Mouse (Mus musculus): ENCODE measurements around the gene S100a14. TPM values are rescaled to one million over a fixed set of nuclear protein-coding genes. Genes with fewer than 3 reads are reported as not detected.

Gene S100a14
- total and polyA plus RNA-seq, 2 experiments, result not detected

DNA sequence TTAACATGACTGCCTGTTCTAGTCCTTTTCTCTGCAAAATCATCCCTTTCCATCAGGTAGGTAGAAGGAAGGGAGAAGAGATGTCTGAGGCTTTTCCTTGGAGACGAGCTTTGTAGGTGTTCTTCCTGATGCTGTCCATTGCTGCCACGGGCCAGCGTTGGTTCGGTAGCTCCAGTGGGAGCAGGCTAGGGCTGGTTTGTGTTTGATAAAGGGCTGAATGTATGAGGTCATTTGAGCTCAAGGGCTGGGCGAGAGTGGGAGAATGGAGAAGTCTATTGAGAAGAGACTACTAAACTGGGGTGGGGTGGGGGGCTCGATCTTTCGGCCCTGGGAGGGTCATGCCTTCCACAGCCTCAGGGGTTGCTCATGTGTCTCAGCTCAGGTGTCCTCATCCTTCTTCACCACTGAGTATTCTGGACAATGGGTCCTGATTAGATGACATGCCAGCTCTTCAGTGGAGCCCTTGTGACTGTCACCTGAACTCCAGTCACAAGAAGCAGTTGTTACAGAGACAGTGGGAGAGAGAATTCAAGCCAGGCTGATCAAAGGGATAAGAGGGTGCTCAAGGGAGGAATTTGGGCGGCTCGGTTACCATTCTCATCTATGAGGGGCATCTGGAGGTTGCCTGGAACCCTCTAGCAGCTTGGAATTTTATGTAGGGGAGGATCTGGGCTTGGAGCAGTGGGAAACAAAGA, 13.6 kb upstream of the S100a14 start:
- peak overlapping the region; percentile 91 for H3K27ac ChIP-seq (replicated peaks; ENCODE audit: insufficient read depth, low read depth, low read length)
- no peak overlapping the region; the same call in 1 of the 2 replicates for H3K4me3 ChIP-seq (ENCODE audit: insufficient read depth, low read depth, low read length)
- WGBS, result 86% methylated on average over 9 of the region's 9 CpGs
- H3K4me1 ChIP-seq (ENCODE audit: control insufficient read depth, insufficient read depth, low read length), result peaks cover 15% of the 10 kb centered on the region
- peak overlapping the region; percentile 78 for H3K9ac ChIP-seq (ENCODE audit: low read depth, low read length)
- peaks cover 3% of the 10 kb centered on the region; the same call in 1 of the 2 replicates for H3K36me3 ChIP-seq (ENCODE audit: control insufficient read depth, insufficient read depth, low read length)
- H3K27me3 ChIP-seq (ENCODE audit: control insufficient read depth, insufficient read depth, low read length), result no peaks in the 10 kb centered on the region
- DNase-seq (ENCODE audit: extremely low read depth, low read depth, low spot score), result no peak
- TF ChIP-seq POLR2A (IDR thresholded peaks at IDR 0.05; ENCODE audit: extremely low read depth, insufficient read depth, low read length) (no peak), CTCF (IDR thresholded peaks at IDR 0.05; ENCODE audit: low read depth, low read length) (no peak)
- no peaks in the 10 kb centered on the region; the same call in 1 of the 2 replicates for H3K79me2 ChIP-seq (ENCODE audit: control insufficient read depth, insufficient read depth, low read length)

DNA sequence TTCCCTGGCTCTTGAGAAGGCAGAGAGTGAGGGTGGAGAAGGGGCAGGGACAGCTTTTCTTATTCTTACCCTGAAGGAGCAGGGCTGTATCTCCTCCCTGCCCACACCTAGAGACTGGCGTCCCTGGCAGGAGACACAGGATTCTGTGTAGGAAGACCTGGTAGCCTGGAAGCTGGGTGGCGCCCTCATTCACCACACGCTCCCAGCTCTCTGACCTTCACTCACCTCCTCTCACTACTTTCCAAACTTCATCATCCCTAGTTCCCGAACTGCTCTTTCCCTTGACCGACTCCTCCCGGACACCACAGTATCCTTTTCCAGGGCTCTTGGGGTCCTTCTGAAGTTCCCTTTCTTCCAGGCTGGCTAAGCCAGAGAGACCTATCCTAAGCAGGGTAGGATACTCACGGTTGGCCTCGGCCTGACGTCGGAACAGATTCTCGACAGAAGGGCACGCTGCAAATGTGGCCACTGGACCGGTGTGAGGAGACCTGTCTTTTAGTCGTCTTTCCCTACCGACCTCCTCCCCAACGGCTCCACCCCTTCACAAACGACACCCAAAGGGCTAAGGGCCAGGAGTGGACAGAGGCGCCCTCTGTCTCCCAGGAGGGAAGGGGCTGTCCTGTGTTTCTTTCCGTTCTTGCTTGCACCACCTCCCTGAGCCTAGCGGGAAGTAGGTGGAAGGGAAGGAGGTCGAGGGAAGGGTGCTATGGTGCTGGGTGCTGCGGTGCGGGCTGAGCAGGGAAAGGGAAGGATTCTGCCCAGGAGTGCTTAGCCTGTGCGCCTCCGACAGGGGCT, 12.7 kb upstream of the S100a14 start, which contains the start of the genes S100a1 and S100a13:
S100a1 (minus strand) TSS at position 597 of the 795 bp plus-strand sequence.
S100a13 (plus strand) TSS at position 640 of the 795 bp plus-strand sequence.
- Histone ChIP-seq H3K36me3 (ENCODE audit: control insufficient read depth, insufficient read depth, low read length) (peaks cover 3% of the 10 kb centered on the region), H3K27ac (replicated peaks; ENCODE audit: insufficient read depth, low read depth, low read length) (peak within 1 kb of the TSS; percentile 91), H3K27me3 (ENCODE audit: control insufficient read depth, insufficient read depth, low read length) (no peaks in the 10 kb centered on the region), H3K4me3 (ENCODE audit: insufficient read depth, low read depth, low read length) (peak within 1 kb of the TSS; percentile 53), H3K4me1 (ENCODE audit: control insufficient read depth, insufficient read depth, low read length) (peaks cover 14% of the 10 kb centered on the region), H3K9ac (ENCODE audit: low read depth, low read length) (peak within 1 kb of the TSS; percentile 78), H3K79me2 (ENCODE audit: control insufficient read depth, insufficient read depth, low read length) (no peaks in the 10 kb centered on the region; the same call in 1 of the 2 replicates)
- TF ChIP-seq POLR2A (IDR thresholded peaks at IDR 0.05; ENCODE audit: extremely low read depth, insufficient read depth, low read length) (0 out of 2 replicates have a peak, but pooled peaks have one; percentile 49), CTCF (IDR thresholded peaks at IDR 0.05; ENCODE audit: low read depth, low read length) (peak; percentile 67)
- peak; percentile 89 for DNase-seq (ENCODE audit: extremely low read depth, low read depth, low spot score)
- under 1% methylated on average over 25 of the region's 25 CpGs for WGBS

DNA sequence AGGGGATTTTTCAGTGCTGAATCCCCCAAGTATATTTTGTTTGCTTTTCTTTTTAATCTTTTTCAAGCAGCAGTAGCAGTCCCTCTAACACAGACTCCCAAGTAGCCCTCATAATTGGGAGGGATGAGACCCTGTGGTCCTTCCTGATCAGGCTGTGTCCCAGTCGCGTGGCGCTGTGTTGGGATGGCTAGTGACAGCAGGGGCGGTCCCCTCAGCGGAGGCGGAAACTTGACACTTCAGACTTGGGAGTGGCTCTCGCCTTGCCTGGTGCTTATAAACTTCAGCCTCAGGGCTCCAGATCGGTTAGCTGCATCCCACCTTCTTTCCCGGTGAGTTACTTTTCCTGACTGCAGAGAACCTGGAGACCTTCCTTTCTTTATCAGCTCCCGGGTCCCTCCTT, 12.0 kb upstream of the S100a14 start:
- Histone ChIP-seq H3K4me3 (ENCODE audit: insufficient read depth, low read depth, low read length) (peak overlapping the region; percentile 53), H3K4me1 (ENCODE audit: control insufficient read depth, insufficient read depth, low read length) (peaks cover 14% of the 10 kb centered on the region), H3K27me3 (ENCODE audit: control insufficient read depth, insufficient read depth, low read length) (no peaks in the 10 kb centered on the region), H3K9ac (ENCODE audit: low read depth, low read length) (peak overlapping the region; percentile 61), H3K36me3 (ENCODE audit: control insufficient read depth, insufficient read depth, low read length) (peaks cover 5% of the 10 kb centered on the region), H3K27ac (replicated peaks; ENCODE audit: insufficient read depth, low read depth, low read length) (peak overlapping the region; percentile 91), H3K79me2 (ENCODE audit: control insufficient read depth, insufficient read depth, low read length) (no peaks in the 10 kb centered on the region; the same call in 1 of the 2 replicates)
- WGBS, result under 1% methylated on average over 10 of the region's 10 CpGs
- peak; percentile 78 for DNase-seq (ENCODE audit: extremely low read depth, low read depth, low spot score)
- peak; percentile 8; the same call in 1 of the 2 replicates for TF ChIP-seq CTCF (IDR thresholded peaks at IDR 0.05; ENCODE audit: low read depth, low read length)
- TF ChIP-seq POLR2A (IDR thresholded peaks at IDR 0.05; ENCODE audit: extremely low read depth, insufficient read depth, low read length), result peak; percentile 60; the same call in 1 of the 2 replicates

DNA sequence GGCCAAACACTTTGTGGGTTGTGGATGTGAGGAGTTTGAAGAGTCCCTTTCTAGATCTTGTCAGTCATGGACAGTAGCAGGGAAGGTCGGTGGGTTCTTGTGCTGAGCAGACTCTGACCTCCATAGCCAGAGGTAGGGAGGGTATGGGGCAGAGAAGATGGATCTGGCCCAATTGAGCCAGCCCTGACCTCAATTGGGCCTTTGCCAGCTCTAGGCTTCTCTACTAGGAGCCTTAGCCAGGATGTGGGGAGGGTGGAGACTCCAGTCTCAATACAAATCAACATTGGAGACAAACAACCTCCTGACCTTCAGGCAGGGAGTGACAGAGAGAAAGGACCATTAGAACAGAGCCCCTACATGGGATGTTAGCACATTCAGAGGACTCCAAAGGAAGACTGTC, 11.4 kb upstream of the S100a14 start:
- 0% methylated on average over 1 of the region's 1 CpGs for WGBS
- Histone ChIP-seq H3K27me3 (ENCODE audit: control insufficient read depth, insufficient read depth, low read length) (no peaks in the 10 kb centered on the region), H3K9ac (ENCODE audit: low read depth, low read length) (peak overlapping the region; percentile 61), H3K36me3 (ENCODE audit: control insufficient read depth, insufficient read depth, low read length) (peaks cover 5% of the 10 kb centered on the region), H3K4me3 (ENCODE audit: insufficient read depth, low read depth, low read length) (peak overlapping the region; percentile 53), H3K79me2 (ENCODE audit: control insufficient read depth, insufficient read depth, low read length) (no peaks in the 10 kb centered on the region; the same call in 1 of the 2 replicates), H3K27ac (replicated peaks; ENCODE audit: insufficient read depth, low read depth, low read length) (peak overlapping the region; percentile 72), H3K4me1 (ENCODE audit: control insufficient read depth, insufficient read depth, low read length) (peaks cover 14% of the 10 kb centered on the region)
- TF ChIP-seq CTCF (IDR thresholded peaks at IDR 0.05; ENCODE audit: low read depth, low read length), result no peak
- no peak for TF ChIP-seq POLR2A (IDR thresholded peaks at IDR 0.05; ENCODE audit: extremely low read depth, insufficient read depth, low read length)
- DNase-seq (ENCODE audit: extremely low read depth, low read depth, low spot score), result peak; percentile 78

DNA sequence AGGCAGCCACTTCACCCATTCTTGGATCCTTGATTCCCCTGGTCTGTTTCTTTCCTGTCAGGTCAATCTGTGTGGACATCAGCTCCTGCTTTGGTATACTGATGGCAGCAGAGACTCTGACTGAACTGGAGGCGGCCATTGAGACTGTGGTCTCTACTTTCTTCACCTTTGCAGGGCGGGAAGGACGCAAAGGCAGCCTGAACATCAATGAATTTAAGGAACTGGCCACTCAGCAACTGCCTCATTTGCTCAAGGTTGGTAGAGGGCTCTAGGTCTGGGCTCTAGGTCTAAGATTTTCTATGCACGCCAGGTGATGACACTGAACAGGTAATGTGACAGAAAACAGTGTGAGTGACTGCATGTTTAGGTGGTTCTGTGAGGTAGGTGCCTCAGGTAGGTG, 10.9 kb upstream of the S100a14 start:
- DNase-seq (ENCODE audit: extremely low read depth, low read depth, low spot score), result no peak
- peak overlapping the region; percentile 72; the same call in 1 of the 2 replicates for H3K27ac ChIP-seq (replicated peaks; ENCODE audit: insufficient read depth, low read depth, low read length)
- TF ChIP-seq CTCF (IDR thresholded peaks at IDR 0.05; ENCODE audit: low read depth, low read length) (no peak), POLR2A (IDR thresholded peaks at IDR 0.05; ENCODE audit: extremely low read depth, insufficient read depth, low read length) (no peak)
- 96% methylated on average over 4 of the region's 4 CpGs for WGBS
- no peak overlapping the region for H3K4me3 ChIP-seq (ENCODE audit: insufficient read depth, low read depth, low read length)
- H3K36me3 ChIP-seq (ENCODE audit: control insufficient read depth, insufficient read depth, low read length), result peaks cover 4% of the 10 kb centered on the region
- H3K4me1 ChIP-seq (ENCODE audit: control insufficient read depth, insufficient read depth, low read length), result peaks cover 14% of the 10 kb centered on the region
- no peaks in the 10 kb centered on the region; the same call in 1 of the 2 replicates for H3K79me2 ChIP-seq (ENCODE audit: control insufficient read depth, insufficient read depth, low read length)
- no peaks in the 10 kb centered on the region for H3K27me3 ChIP-seq (ENCODE audit: control insufficient read depth, insufficient read depth, low read length)
- no peak overlapping the region for H3K9ac ChIP-seq (ENCODE audit: low read depth, low read length)
